Mouse (Mus musculus) heart, adult 2 months (tissue): ENCODE measurements around the gene Mogs.

Experiments
- CTCF ChIP-seq: fragments of 200-600 bp; IDR thresholded peaks from 2 replicates; pipeline ENCODE4 v1.8.1; 2022; ENCODE audit warnings: antibody characterized with exemption, mild to moderate bottlenecking, moderate library complexity
- EP300 ChIP-seq: fragments of 200-500 bp; IDR thresholded peaks from 2 replicates; pipeline ENCODE4 v1.6.1; 2011; ENCODE audit warnings: low read depth, low read length, control low read depth; ENCODE audit not compliant: insufficient read depth
- POLR2A ChIP-seq: fragments of 200-500 bp; IDR thresholded peaks from 2 replicates; pipeline ENCODE4 v1.6.1; 2011; ENCODE audit warnings: mild to moderate bottlenecking, low read depth, low read length, control low read depth; ENCODE audit not compliant: insufficient read depth

GRCm38 (mm10) chr6:83165026-83165606 lies 49.8 kb downstream of the Mogs start:
- TF ChIP-seq EP300 = no peak
- TF ChIP-seq POLR2A = peak; percentile 78; the same call in 1 of the 2 replicates
- TF ChIP-seq CTCF = no peak
